Mouse (Mus musculus): ENCODE results near the gene Msl2.

DNA sequence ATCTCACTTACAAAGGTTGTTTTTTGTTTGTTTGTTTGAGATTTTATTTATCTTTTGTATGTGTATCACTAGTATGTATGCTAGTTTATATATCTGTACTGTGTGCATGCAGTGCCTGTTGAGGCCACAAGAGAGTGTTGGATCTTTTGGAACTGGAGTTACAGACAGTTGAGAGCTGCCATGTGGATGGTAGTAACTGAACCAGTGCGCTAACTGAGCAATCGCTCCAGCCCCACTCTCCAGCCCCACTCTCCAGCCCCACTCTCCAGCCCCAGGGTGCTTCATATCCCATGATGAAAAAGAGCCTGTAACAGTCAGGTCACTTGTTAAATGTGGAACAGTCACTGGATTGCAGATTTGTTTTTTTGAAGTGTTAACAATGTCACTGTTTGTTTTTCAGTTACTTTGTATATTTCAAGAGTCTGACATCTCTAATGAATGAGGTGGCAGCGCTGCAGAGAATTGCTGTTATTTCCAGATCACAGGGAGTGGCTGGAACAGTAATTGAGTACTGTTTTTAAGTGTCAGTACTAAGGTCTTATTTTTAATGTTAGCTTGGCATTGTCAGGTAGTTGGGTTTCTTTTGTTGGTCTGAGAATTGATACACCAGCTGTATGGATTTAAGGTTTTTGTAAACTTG is 6.3 kb downstream of the Msl2 start:
- TF ChIP-seq CTCF (IDR thresholded peaks at IDR 0.05; ENCODE audit: low read depth): peak; percentile 43; the same call in 1 of the 2 replicates
- no peak for TF ChIP-seq EP300 (optimal IDR thresholded peaks at IDR 0.05)
